Mouse (Mus musculus) cortical plate, adult 2 months (tissue): Measurements from ENCODE around the gene Kctd20.

Experiments used
- CTCF ChIP-seq: fragments of 200-500 bp; IDR thresholded peaks from 2 replicates; pipeline ENCODE4 v1.5.1; 2011; ENCODE audit warnings: mild to moderate bottlenecking, control low read depth, low read length; ENCODE audit not compliant: insufficient read depth; ENCODE audit errors: extremely low read depth
- POLR2A ChIP-seq: fragments of 200-500 bp; IDR thresholded peaks from 2 replicates; pipeline ENCODE4 v1.6.1; 2011; ENCODE audit warnings: mild to moderate bottlenecking, low read length, control low read depth; ENCODE audit not compliant: insufficient read depth; ENCODE audit errors: extremely low read depth

GRCm38 (mm10) chr17:28932274-28932673, 19.5 kb upstream of the Kctd20 start:
- TF ChIP-seq CTCF, result no peak
- TF ChIP-seq POLR2A, result no peak
